Mouse (Mus musculus) limb, embryonic 11.5 days (tissue): ENCODE results near the gene Mrpl40. TPM values are rescaled to one million over a fixed set of nuclear protein-coding genes. Genes with fewer than 3 reads are reported as not detected.

Experiments
- polyA plus RNA-seq: library from polyadenylated mRNA; unstranded; fragments of >200 nt; fragmentation: Nextera tagmentation; extraction: Ambion mirVana; gene quantifications from 2 replicates; pipeline ENCODE4 v1.2.1, GENCODE M21; 2014

The Mrpl40 gene
- polyA plus RNA-seq, 1 experiment from 2014 or later: 102 TPM

Other genes starting within 250 kb of the Mrpl40 start
- 30.0 and 31.1 TPM in 2 replicates for gene Sept5, start 246.9 kb downstream of the Mrpl40 start, polyA plus RNA-seq
- gene Cldn5, start 100.0 kb downstream of the Mrpl40 start, polyA plus RNA-seq: 16.4 and 18.9 TPM in 2 replicates
- gene Ufd1, start 65.1 kb downstream of the Mrpl40 start, polyA plus RNA-seq: 96.5 and 106 TPM in 2 replicates
- gene Cdc45, start 64.9 kb downstream of the Mrpl40 start, polyA plus RNA-seq: 81.6 and 86.3 TPM in 2 replicates
- 28.4 and 31.4 TPM in 2 replicates for gene 2510002D24Rik, start 40.3 kb downstream of the Mrpl40 start, polyA plus RNA-seq
- gene Gm28539, start 40.3 kb downstream of the Mrpl40 start, polyA plus RNA-seq: not detected in 2 replicates
- 11.5 and 17.0 TPM in 2 replicates for gene Hira, start 175 bp upstream of the Mrpl40 start, polyA plus RNA-seq